Mouse (Mus musculus) MEL (cell line): ENCODE measurements at regions not wholly inside any gene's neighbourhood (a gene's known extent, or its start where the extent isn't known, plus 50 kb on each side); places are given as distances from the start of the nearest gene placed in this dataset.

Experiments used
- CTCF ChIP-seq, 3 experiments: IDR thresholded peaks in 2 of 3; conservative IDR thresholded peaks in 1 of 3; 2 replicates each; pipeline ENCODE4 v1.5.1; 2011 to 2012; ENCODE audit warnings: low read length in 3 of 3, low read depth in 2 of 3, mild to moderate bottlenecking in 2 of 3, improper control_type of control experiment in 1 of 3, inconsistent platforms in 1 of 3, mixed read lengths in 1 of 3, moderate library complexity in 1 of 3; ENCODE audit not compliant: control insufficient read depth in 1 of 3, insufficient read depth in 1 of 3, poor library complexity in 1 of 3, severe bottlenecking in 1 of 3
- ETS1 ChIP-seq: IDR thresholded peaks from 2 replicates; pipeline ENCODE4 v1.6.1; 2012; ENCODE audit warnings: low read depth, mild to moderate bottlenecking, inconsistent platforms, low read length, improper control_type of control experiment, moderate library complexity
- MAX ChIP-seq: IDR thresholded peaks from 2 replicates; pipeline ENCODE4 v1.6.1; 2011; ENCODE audit warnings: low read length, improper control_type of control experiment
- USF1 ChIP-seq: IDR thresholded peaks from 2 replicates; pipeline ENCODE4 v1.6.1; 2014; ENCODE audit warnings: low read depth, mild to moderate bottlenecking, inconsistent platforms, low read length, improper control_type of control experiment, moderate library complexity
- ZC3H11A ChIP-seq: IDR thresholded peaks from 2 replicates; pipeline ENCODE4 v1.6.1; 2012; ENCODE audit warnings: low read depth, mild to moderate bottlenecking, inconsistent platforms, low read length, improper control_type of control experiment
- ZMIZ1 ChIP-seq: IDR thresholded peaks from 2 replicates; pipeline ENCODE4 v1.6.1; 2012; ENCODE audit warnings: low read depth, mild to moderate bottlenecking, inconsistent platforms, low read length, improper control_type of control experiment, moderate library complexity
- ZNF384 ChIP-seq: IDR thresholded peaks from 2 replicates; pipeline ENCODE4 v1.6.1; 2012; ENCODE audit warnings: low read depth, mild to moderate bottlenecking, inconsistent platforms, low read length, improper control_type of control experiment

DNA sequence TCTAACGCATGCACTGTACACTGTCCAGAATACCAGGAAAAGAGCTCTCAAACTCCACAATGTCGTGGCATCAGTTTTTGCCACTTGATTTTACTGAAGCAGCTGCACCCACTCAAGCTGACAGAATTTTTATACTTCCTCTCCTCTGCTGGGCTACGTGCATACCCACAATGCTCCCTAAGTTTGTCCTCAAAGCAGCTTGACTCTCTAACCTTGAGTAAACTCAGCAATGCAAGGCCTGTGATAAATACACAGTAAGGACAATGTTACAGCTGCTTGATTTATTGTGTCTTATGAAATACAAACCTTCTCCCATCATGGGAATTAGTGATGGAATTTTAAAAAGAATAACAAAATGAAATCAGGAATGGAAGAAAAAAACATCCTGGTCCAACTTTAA, 129.7 kb downstream of the Trmt11 start:
- no peak for TF ChIP-seq MAX
- TF ChIP-seq USF1: no peak
- TF ChIP-seq ETS1: no peak
- TF ChIP-seq ZC3H11A: no peak
- no peak for TF ChIP-seq CTCF (IDR thresholded peaks at IDR 0.05 in 2 of 3, conservative IDR thresholded peaks at IDR 0.05 in 1 of 3; ENCODE audit: control insufficient read depth in 1 of 3, insufficient read depth in 1 of 3, low read depth in 2 of 3, low read length in 3 of 3, poor library complexity in 1 of 3, severe bottlenecking in 1 of 3)
- no peak for TF ChIP-seq ZNF384
- no peak for TF ChIP-seq ZMIZ1
